Mouse (Mus musculus) hindbrain, embryonic 10.5 days (tissue): ENCODE data around the gene Cldn13. TPM values are rescaled to one million over a fixed set of nuclear protein-coding genes. Genes with fewer than 3 reads are reported as not detected.
A peak's percentile ranks its signal among the peaks of the same experiment; 100 is the strongest.
"Not testable (repeated sequence)": the region's sequence is repeated elsewhere in the genome, so short reads cannot be mapped to it uniquely, and the experiment has no call there.

ENCODE experiments used
- DNase-seq: peaks from one replicate; pipeline ENCODE4 v3.0.0-alpha.2; 2017; ENCODE audit warnings: low spot score
- H3K27ac ChIP-seq: fragments of 300-500 bp; sonication (generic); 2 replicates; pipeline ENCODE4 v1.5.1; 2016; ENCODE audit warnings: mild to moderate bottlenecking, moderate library complexity
- H3K27me3 ChIP-seq: fragments of 300-500 bp; sonication (generic); 2 replicates; pipeline ENCODE4 v1.6.1; 2016; ENCODE audit warnings: mild to moderate bottlenecking; ENCODE audit not compliant: poor library complexity, insufficient read depth, severe bottlenecking
- H3K36me3 ChIP-seq: fragments of 300-500 bp; sonication (generic); 2 replicates; pipeline ENCODE4 v1.6.1; 2016; ENCODE audit warnings: mild to moderate bottlenecking, moderate library complexity
- H3K4me1 ChIP-seq: fragments of 300-500 bp; sonication (generic); replicated peaks from 2 replicates; pipeline ENCODE4 v1.6.1; 2016; ENCODE audit warnings: mild to moderate bottlenecking
- H3K4me3 ChIP-seq: fragments of 300-500 bp; sonication (generic); 2 replicates; pipeline ENCODE4 v1.5.1; 2016; ENCODE audit warnings: mild to moderate bottlenecking, moderate library complexity
- H3K9me3 ChIP-seq: fragments of 300-500 bp; sonication (generic); 2 replicates; pipeline ENCODE4 v1.6.1; 2016; ENCODE audit warnings: mild to moderate bottlenecking, moderate library complexity
- WGBS: fragments of 180-500 bp; shearing (Covaris S2); methylation state at CpG from one replicate; pipeline ENCODE4 v1.1.7; 2016; 5-methylcytosine and 5-hydroxymethylcytosine counted together
- polyA plus RNA-seq: library from polyadenylated mRNA; unstranded; fragments of >200 nt; fragmentation: Nextera tagmentation; extraction: Ambion mirVana; gene quantifications from 2 replicates; pipeline ENCODE4 v1.2.1, GENCODE M21; 2016

The Cldn13 gene
- polyA plus RNA-seq, result 2.8 and 3.9 TPM in 2 replicates

DNA sequence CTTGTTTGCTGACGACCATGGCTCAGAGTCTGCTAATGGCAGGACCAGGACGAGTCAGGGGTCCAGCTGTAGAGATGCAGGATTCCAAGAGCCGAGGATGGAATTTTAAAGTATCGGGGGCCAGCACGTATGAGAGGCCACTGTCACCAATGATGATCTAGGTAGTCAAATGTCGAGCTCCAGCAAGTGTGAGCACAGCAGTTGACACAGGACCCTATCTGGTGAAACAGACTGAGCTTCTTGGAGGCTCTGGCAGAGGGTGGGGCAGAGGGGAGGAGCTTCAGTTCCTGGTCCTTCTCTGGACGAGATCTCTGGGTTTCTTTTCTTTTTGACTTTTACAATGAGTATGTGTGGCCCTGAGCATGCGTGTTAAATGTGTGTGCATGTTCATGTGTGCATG, at the start of gene Cldn13:
TSS of gene Cldn13 (minus strand) at position 216 of the 400 bp plus-strand sequence.
- Histone ChIP-seq H3K27ac (no peak within 1 kb of the TSS), H3K27me3 (no peaks in the 10 kb centered on the region; the same call in 1 of the 2 replicates), H3K4me3 (no peak within 1 kb of the TSS), H3K9me3 (peaks cover 4% of the 10 kb centered on the region; the same call in 1 of the 2 replicates), H3K36me3 (no peaks in the 10 kb centered on the region), H3K4me1 (no peaks in the 10 kb centered on the region)
- WGBS, result 84% methylated on average over 8 of the region's 8 CpGs
- DNase-seq, result no peak

DNA sequence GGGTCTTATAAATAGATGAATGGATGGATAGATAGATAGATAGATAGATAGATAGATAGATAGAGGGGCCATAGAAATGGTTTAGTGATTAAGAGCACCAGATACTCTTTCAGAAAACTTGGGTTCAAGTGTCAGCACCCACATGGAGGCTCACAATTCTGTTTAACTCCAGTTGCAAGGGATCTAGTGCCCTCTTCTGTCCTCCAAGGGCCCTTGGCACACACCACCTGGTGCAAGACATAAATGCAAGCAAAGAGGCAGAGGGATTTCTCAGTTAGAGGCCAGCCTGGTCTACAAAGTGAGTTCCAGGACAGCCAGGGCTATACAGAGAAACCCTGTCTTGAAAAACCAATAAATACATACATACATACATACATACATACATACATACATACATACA, 49.3 kb upstream of the Cldn13 start:
- H3K36me3 ChIP-seq, H3K4me3 ChIP-seq: not testable (repeated sequence)
- peaks cover 30% of the 10 kb centered on the region for H3K4me1 ChIP-seq

DNA sequence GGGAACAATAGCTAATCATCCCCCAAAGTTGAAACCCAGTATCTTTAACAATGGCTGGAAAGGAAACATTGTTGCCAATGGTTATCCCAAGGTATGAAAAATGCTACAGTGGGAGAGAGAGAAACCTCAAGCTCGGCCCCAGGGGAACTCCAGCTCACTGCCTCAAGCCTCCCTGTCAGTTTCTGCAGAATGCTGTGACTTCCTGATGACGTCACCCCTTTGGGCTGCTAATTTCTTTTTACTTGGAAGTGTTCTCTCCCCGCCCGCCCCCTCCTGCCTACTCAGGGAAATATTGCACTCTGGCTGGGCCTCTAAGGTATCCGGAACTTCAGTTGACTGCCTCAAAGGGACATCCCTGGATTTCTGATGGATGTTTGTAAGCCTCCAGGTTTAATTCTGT, 48.2 kb upstream of the Cldn13 start:
- no peak overlapping the region for H3K27ac ChIP-seq
- H3K27me3 ChIP-seq, result peaks cover 20% of the 10 kb centered on the region; the same call in 1 of the 2 replicates
- WGBS, result 46% methylated on average over 5 of the region's 5 CpGs
- H3K4me1 ChIP-seq, result peaks cover 30% of the 10 kb centered on the region
- no peaks in the 10 kb centered on the region for H3K36me3 ChIP-seq
- H3K9me3 ChIP-seq, result no peaks in the 10 kb centered on the region
- no peak for DNase-seq
- no peak overlapping the region for H3K4me3 ChIP-seq

More for the DNA sequence above, 49.3 kb upstream of the Cldn13 start:
- not testable (repeated sequence) for DNase-seq, H3K9me3 ChIP-seq, H3K27ac ChIP-seq
- peaks cover 20% of the 10 kb centered on the region; the same call in 1 of the 2 replicates for H3K27me3 ChIP-seq

DNA sequence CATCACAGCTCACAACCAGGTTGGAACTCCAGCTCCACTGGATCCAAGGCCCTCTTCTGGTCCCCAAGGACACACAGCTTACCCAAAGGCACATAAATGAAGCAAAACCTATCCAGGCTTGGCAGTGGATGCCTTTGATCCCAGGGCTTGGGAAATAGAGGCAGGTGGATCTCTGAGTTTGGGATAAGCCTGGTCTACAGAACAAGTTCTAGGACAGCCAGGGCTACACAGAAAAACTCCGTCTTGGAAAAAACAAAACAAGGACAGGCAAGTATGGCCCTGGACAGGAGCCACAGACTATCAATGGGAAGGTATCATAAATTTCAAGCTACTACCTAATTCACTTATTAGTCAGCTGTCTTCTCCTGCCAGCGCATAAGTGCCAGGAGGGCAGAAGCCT, 46.2 kb upstream of the Cldn13 start:
- H3K4me3 ChIP-seq, result no peak overlapping the region
- H3K27ac ChIP-seq, result no peak overlapping the region
- H3K36me3 ChIP-seq, result no peaks in the 10 kb centered on the region
- peaks cover 17% of the 10 kb centered on the region for H3K4me1 ChIP-seq
- H3K27me3 ChIP-seq, result peaks cover 8% of the 10 kb centered on the region; the same call in 1 of the 2 replicates
- no peak for DNase-seq
- 94% methylated on average over 2 of the region's 2 CpGs for WGBS
- no peaks in the 10 kb centered on the region for H3K9me3 ChIP-seq

DNA sequence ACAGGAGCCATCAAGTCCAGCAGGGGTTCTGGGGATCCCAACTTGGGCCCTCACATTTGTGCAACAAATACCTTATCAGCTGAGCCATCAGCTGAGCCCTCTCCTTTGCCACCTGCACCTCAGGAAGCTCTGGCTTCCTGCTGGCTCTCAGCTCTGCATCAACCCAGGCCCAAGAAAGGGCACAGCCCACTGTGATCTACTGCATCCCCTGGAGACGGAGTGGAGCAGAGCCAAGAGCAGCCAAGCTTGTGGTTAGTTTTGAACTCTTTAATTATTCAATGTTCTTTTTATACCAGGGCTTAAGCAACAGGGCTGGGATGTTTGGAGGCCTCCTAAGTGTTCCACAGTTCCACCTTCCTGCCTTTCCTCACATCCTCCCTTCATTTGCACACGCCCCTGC, 45.1 kb upstream of the Cldn13 start:
- no peaks in the 10 kb centered on the region for H3K27me3 ChIP-seq
- H3K36me3 ChIP-seq, result no peaks in the 10 kb centered on the region
- 72% methylated on average over 2 of the region's 2 CpGs for WGBS
- H3K4me3 ChIP-seq, result no peak overlapping the region
- H3K27ac ChIP-seq, result no peak overlapping the region
- H3K4me1 ChIP-seq, result peaks cover 6% of the 10 kb centered on the region; the same call in 1 of the 2 replicates
- H3K9me3 ChIP-seq, result no peaks in the 10 kb centered on the region
- DNase-seq, result no peak

DNA sequence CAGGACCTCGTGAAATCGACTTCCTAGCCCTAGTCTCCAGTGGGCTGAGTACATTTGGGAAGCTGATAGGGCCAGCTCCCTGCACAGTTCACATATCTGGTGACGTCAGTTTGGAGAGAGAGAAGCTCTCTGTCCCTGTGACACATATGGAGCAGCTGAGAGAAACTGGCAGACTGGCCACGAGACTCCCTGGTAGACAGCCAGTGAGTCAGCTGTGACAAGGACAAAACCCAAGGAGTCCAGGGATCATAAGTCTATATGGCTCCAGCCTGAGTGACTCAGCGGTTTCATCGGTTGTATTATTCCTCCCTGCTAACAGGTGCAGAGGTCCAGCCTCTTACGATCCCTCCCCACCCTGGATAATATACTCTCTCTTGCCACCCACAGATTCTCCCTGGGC, 43.8 kb upstream of the Cldn13 start:
- WGBS, result 85% methylated on average over 7 of the region's 7 CpGs
- Histone ChIP-seq H3K27me3 (no peaks in the 10 kb centered on the region), H3K27ac (no peak overlapping the region), H3K9me3 (no peaks in the 10 kb centered on the region), H3K36me3 (no peaks in the 10 kb centered on the region), H3K4me3 (no peak overlapping the region), H3K4me1 (peaks cover 4% of the 10 kb centered on the region; the same call in 1 of the 2 replicates)
- no peak for DNase-seq

DNA sequence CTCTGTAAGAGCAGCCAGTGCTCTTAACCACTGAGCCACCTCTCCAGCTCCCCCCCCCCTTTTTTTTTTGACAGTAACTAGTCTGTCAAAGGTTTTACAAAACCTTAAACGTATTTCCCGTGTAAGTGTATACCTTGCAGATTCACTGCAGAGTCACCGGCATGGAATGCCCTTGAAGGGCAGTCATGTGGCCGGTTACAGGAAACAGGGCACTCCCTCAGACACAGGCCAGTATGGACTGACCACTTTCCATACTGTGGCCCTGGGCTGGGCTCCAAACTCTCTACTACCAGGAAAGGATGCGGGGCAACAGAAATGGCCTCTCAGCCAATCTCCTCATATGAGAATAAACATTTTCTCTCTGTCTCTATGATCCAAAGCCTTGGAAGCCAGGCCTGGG, 40.2 kb upstream of the Cldn13 start:
- DNase-seq, result no peak
- Histone ChIP-seq H3K27me3 (peaks cover 8% of the 10 kb centered on the region; the same call in 1 of the 2 replicates), H3K4me3 (no peak overlapping the region)

DNA sequence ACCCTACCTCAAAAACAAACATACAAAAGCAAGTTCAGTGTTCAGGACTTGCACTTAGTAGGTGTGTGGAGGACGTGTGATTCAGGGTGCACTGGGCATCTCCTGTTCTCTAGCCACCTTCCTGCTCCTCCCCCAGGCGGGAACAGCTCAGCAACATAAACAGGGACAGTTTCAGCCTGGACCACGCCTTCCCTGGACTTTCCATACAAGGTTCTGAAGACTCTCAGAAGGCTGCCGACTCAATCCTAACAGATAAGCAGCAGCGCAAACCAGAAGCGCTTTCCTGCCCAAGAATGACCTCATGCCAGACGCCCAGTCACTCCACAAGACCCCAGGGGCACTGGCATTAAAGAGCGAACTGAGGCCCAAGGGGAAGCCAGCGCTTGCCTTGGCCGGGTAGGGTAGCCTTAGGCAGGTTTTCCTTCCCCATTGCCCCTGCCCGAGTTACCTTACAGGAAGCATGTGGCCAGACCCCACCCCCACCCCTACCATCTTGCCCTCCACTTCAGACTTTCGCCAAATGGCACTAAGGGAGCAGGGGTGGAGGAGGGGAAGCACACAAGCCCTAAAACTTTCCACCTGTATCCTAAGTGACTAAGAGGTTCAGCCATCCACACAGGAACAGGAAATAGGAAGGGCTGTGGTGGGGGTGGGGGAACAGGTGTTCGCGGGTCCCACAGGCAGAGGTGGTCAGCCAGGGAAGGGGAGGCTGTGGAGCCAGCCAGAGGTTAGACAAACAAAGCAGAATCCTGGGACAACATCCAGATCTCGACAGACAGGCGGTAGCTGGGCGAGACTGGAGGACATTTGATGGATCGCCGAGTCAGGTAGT, 35.9 kb upstream of the Cldn13 start:
- peak overlapping the region; percentile 36; the same call in 1 of the 2 replicates for H3K27ac ChIP-seq
- H3K36me3 ChIP-seq, result no peaks in the 10 kb centered on the region
- peaks cover 22% of the 10 kb centered on the region for H3K4me1 ChIP-seq
- no peak for DNase-seq
- H3K4me3 ChIP-seq, result no peak overlapping the region
- H3K27me3 ChIP-seq, result peaks cover 35% of the 10 kb centered on the region
- no peaks in the 10 kb centered on the region for H3K9me3 ChIP-seq
- WGBS, result 43% methylated on average over 19 of the region's 19 CpGs

More for the DNA sequence above, 40.2 kb upstream of the Cldn13 start:
- Histone ChIP-seq H3K4me1 (peaks cover 10% of the 10 kb centered on the region), H3K27ac (no peak overlapping the region), H3K36me3 (no peaks in the 10 kb centered on the region), H3K9me3 (no peaks in the 10 kb centered on the region)
- 85% methylated on average over 5 of the region's 5 CpGs for WGBS

DNA sequence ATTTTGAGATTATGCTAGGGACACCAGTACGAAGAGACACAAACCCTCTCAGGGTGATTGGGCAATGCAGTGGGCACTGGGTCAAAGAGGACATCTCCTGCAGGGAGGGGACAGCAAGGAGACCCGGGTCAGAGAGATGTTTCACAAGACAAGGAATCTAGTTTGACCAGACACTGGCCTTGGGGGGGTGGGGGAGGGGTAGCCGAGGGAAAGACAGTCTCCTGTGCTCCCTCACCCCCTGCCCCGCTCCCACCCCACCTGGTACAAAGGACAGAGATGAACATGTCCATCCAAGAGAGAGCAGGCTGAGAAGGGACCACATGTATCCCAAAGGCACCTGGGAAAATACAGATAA, 32.7 kb upstream of the Cldn13 start:
- 70% methylated on average over 4 of the region's 4 CpGs for WGBS
- DNase-seq, result no peak
- Histone ChIP-seq H3K4me1 (peaks cover 30% of the 10 kb centered on the region), H3K27me3 (peaks cover 58% of the 10 kb centered on the region), H3K36me3 (no peaks in the 10 kb centered on the region), H3K9me3 (no peaks in the 10 kb centered on the region), H3K4me3 (no peak overlapping the region), H3K27ac (no peak overlapping the region)

DNA sequence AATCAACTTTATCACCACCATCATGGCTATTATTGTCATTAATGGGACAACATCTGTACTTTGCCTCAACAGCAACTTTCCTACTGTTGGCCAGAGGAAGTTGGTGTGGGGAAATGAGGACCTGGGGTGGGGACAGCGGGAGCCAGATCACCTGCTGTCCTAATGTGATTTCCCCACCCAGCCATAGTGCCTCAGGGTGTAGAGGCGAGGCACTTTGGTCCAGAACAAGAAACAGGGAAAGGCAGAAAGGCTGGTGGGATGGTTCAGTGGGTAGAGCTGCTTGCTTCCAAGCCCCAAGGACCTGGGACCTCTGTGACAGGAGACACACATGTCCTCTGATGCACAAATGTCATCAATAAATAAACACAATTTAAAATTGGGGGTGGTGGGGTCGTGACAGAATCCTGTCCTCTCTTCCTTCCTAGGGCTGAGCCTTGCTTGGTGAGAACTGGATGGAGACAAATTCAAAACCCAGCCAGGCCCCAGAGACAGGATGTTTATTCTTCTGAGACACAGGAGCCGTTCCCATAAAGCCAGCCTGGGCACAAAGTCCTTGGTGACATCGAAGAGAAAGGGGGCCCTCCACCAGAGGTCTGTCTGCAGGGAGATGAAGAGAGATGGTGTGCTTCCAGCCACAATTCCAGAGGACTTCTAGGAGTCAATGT, 32.2 kb upstream of the Cldn13 start:
- Histone ChIP-seq H3K9me3 (no peaks in the 10 kb centered on the region), H3K36me3 (no peaks in the 10 kb centered on the region), H3K4me1 (peaks cover 30% of the 10 kb centered on the region), H3K27me3 (peaks cover 58% of the 10 kb centered on the region), H3K4me3 (no peak overlapping the region), H3K27ac (no peak overlapping the region; the same call in 1 of the 2 replicates)
- DNase-seq, result no peak
- 58% methylated on average over 5 of the region's 5 CpGs for WGBS

DNA sequence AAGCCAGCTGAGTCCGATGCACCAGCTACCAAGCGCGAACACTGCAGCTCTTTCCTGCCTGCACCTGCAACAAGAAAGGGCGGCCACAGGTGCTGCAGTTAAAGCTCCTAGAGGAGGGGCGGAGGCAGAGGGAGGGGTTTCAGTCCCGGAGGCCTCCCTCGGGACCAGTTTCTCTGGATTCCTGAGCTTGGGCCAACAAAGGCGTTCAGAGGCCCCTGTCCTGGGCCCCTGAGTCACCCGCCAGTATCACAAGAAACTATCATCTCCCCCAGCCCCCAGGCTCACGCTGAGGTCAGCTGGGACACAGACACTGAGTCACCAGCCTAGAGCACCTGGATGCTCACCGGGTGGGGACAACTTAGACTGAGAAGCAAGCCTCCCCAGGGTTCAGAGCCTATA, 31.5 kb upstream of the Cldn13 start, which contains the start of gene Cldn4:
TSS of gene Cldn4 (minus strand) at position 78 of the 399 bp plus-strand sequence.
- Histone ChIP-seq H3K4me1 (peaks cover 29% of the 10 kb centered on the region), H3K27me3 (peaks cover 57% of the 10 kb centered on the region), H3K4me3 (peak within 1 kb of the TSS; percentile 42), H3K27ac (peak within 1 kb of the TSS; percentile 65), H3K9me3 (no peaks in the 10 kb centered on the region), H3K36me3 (no peaks in the 10 kb centered on the region)
- DNase-seq, result peak; percentile 35
- 9% methylated on average over 11 of the region's 11 CpGs for WGBS

DNA sequence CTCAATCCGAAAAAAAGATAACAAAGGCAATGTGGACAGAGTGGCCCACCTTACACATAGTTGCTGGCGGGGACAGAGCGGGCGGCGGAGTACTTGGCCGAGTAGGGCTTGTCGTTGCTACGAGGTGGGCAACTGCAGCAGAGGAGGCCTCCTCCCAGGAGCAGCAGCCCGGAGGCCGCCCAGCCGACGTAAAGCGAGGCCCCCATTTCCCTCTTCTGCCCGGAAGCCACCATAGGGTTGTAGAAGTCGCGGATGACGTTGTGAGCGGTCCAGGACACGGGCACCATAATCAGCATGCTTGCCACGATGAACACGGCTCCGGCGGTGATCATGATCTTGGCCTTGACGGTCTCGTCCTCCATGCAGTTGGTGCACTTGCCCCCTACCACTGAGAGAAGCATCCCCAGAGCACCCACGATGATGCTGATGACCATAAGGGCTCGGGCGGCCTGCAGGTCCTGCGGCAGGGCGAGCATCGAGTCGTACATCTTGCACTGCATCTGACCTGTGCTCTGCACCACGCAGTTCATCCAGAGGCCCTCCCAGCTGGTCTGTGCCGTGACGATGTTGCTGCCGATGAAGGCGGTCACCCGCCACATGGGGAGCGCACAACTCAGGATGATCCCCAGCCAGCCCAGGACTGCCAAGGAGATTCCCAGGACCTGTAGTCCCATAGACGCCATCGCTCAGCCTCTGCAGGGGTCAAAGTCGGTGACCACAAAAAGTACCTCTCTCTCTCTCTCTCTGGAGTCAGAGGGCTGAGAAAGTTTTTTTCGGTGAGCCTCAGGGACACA, 30.9 kb upstream of the Cldn13 start:
- Histone ChIP-seq H3K36me3 (no peaks in the 10 kb centered on the region), H3K4me3 (peak overlapping the region; percentile 42), H3K9me3 (no peaks in the 10 kb centered on the region), H3K27me3 (peaks cover 51% of the 10 kb centered on the region), H3K4me1 (peaks cover 23% of the 10 kb centered on the region), H3K27ac (peak overlapping the region; percentile 65)
- peak; percentile 20 for DNase-seq
- 14% methylated on average over 43 of the region's 43 CpGs for WGBS
